In the genomic region with DNA sequence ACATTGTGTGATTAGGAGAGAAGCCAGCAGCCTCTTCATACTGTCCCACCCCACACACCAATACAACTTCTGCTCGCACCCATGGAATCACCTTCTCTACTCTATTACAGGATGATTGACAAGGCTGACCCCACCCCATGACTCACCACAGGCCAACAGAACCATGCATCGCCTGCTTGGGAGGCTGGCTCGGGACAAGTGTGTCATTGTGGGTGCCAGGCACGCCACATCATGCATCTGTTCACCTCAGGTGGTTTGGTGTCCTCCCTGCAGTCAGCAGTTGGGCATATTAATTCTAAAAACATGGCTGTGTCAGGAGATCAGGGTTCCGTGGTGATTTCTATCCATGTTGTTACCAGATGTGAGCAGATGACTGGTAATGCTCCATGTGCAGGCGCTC, we compare ENCODE assay signal across 32 mouse cellular contexts.
DNase-seq lines count a peak whose midpoint lies in the region; ATAC-seq lines count a peak whose summit lies in the region.
"Had no signal": no experiment of that assay in that cellular context is flagged by ENCODE, and none has a peak within 500 bp of the region (broad histone marks: within the 10 kb centered on the region; RNA-seq: fewer than 3 reads in every experiment).

No protein-coding gene starts in this region.

- no peaks in the 10 kb centered on the region for H3K9me3 ChIP-seq in hindbrain, embryonic 13.5 days
- H3K9me3 ChIP-seq in forebrain, embryonic 15.5 days, result no peaks in the 10 kb centered on the region
- H3K9me3 ChIP-seq: embryonic facial prominence, embryonic 13.5 days; forebrain, embryonic 12.5 days; heart, embryonic 15.5 days had no signal

- no peak overlapping the region for H3K4me2 ChIP-seq in hindbrain, embryonic 13.5 days
- no peak overlapping the region for H3K4me2 ChIP-seq in forebrain, embryonic 15.5 days (replicated peaks)
- H3K4me2 ChIP-seq: embryonic facial prominence, embryonic 13.5 days; forebrain, embryonic 12.5 days; heart, embryonic 12.5 days; heart, embryonic 15.5 days; hindbrain, embryonic 14.5 days had no signal

- ATAC-seq in hindbrain, embryonic 13.5 days (ENCODE audit: low FRiP score), result no peak
- ATAC-seq in forebrain, embryonic 15.5 days (replicated peaks), result no peak
- ATAC-seq: CD4-positive, CD25-positive, alpha-beta regulatory T cell, adult 4 months; forebrain, embryonic 16.5 days; hindbrain, postnatal 0 days; inflammation-experienced regulatory T-cells, adult 6 months; intestine, embryonic 16.5 days had no signal

- H3K4me1 ChIP-seq in hindbrain, embryonic 13.5 days (replicated peaks), result no peaks in the 10 kb centered on the region; the same call in 1 of the 2 replicates
- no peaks in the 10 kb centered on the region for H3K4me1 ChIP-seq in forebrain, embryonic 15.5 days
- H3K4me1 ChIP-seq: forebrain, embryonic 12.5 days; heart, embryonic 12.5 days; heart, embryonic 15.5 days had no signal

- no peaks in the 10 kb centered on the region for H3K36me3 ChIP-seq in hindbrain, embryonic 13.5 days
- H3K36me3 ChIP-seq in forebrain, embryonic 15.5 days, result no peaks in the 10 kb centered on the region
- H3K36me3 ChIP-seq: embryonic facial prominence, embryonic 10.5 days; embryonic facial prominence, embryonic 13.5 days; forebrain, embryonic 12.5 days; heart, embryonic 12.5 days; heart, embryonic 15.5 days; hindbrain, embryonic 10.5 days had no signal

- H3K9ac ChIP-seq in hindbrain, embryonic 13.5 days, result no peak overlapping the region
- H3K9ac ChIP-seq in forebrain, embryonic 15.5 days (replicated peaks), result no peak overlapping the region
- H3K9ac ChIP-seq: embryonic facial prominence, embryonic 13.5 days; forebrain, embryonic 12.5 days; heart, embryonic 12.5 days; heart, embryonic 15.5 days; hindbrain, embryonic 14.5 days had no signal

- no peak overlapping the region for H3K27ac ChIP-seq in hindbrain, embryonic 13.5 days
- no peak overlapping the region for H3K27ac ChIP-seq in forebrain, embryonic 15.5 days (replicated peaks)
- H3K27ac ChIP-seq: embryonic facial prominence, embryonic 10.5 days; embryonic facial prominence, embryonic 13.5 days; forebrain, embryonic 12.5 days; gastrocnemius, adult 2 months; heart, embryonic 15.5 days; hindbrain, embryonic 10.5 days; hindbrain, embryonic 14.5 days; hindbrain, postnatal 0 days had no signal

- WGBS in hindbrain, embryonic 13.5 days, result 85% methylated on average over 6 of the region's 6 CpGs
- WGBS in forebrain, embryonic 15.5 days, result 89% methylated on average over 6 of the region's 6 CpGs

- H3K4me3 ChIP-seq in hindbrain, embryonic 13.5 days, result no peak overlapping the region
- H3K4me3 ChIP-seq in forebrain, embryonic 15.5 days, result no peak overlapping the region
- H3K4me3 ChIP-seq: embryonic facial prominence, embryonic 10.5 days; embryonic facial prominence, embryonic 13.5 days; erythroblast, embryonic 14.5 days; forebrain, embryonic 12.5 days; gastrocnemius, adult 2 months; heart, embryonic 12.5 days; heart, embryonic 15.5 days; hindbrain, embryonic 10.5 days had no signal

- H3K27me3 ChIP-seq in hindbrain, embryonic 13.5 days, result peaks cover 18% of the 10 kb centered on the region; the same call in 1 of the 2 replicates
- H3K27me3 ChIP-seq in forebrain, embryonic 15.5 days, result peaks cover 11% of the 10 kb centered on the region
- H3K27me3 ChIP-seq: embryonic facial prominence, embryonic 13.5 days; heart, embryonic 12.5 days; heart, embryonic 15.5 days had no signal

- peak; percentile 64 for DNase-seq in 3T3-L1 (ENCODE audit: low read depth, low spot score)
- peak; percentile 18 for DNase-seq in MN1 (ENCODE audit: low spot score)
- DNase-seq in natural killer cell, adult 2 months (ENCODE audit: low spot score in 2 of 2), result peak; percentile 10 to 23
- DNase-seq in gastrocnemius, postnatal 25 days, result no peak
- DNase-seq: adrenal gland, adult 2 months; adrenal gland, postnatal 14 days; B cell, adult 2 months; cerebellum, adult 11 months; cerebellum, adult 2 months; cerebellum, adult 9-11 months; cerebellum, postnatal 25 days; gastrocnemius, adult 2 months; gastrocnemius, postnatal 14 days; heart, adult 18-20 months; heart, postnatal 10 days; heart, postnatal 36 days; kidney, adult 18-20 months had no signal
